Mouse (Mus musculus): ENCODE data around the gene Gm21093.
"Not testable (repeated sequence)": the region's sequence is repeated elsewhere in the genome, so short reads cannot be mapped to it uniquely, and the experiment has no call there.

Gm21093 gene

GRCm38 (mm10) chr4:42034626-42035025, at the start of gene Gm21093:
Gene Gm21093, minus strand, starts transcription at chr4:42034726.
- not testable (repeated sequence) for DNase-seq (ENCODE audit: low spot score)
